Mouse (Mus musculus) stomach, embryonic 14.5 days (tissue): Measurements from ENCODE around the gene Kmt5a. TPM values are rescaled to one million over a fixed set of nuclear protein-coding genes. Genes with fewer than 3 reads are reported as not detected.
"Not testable (repeated sequence)": the region's sequence is repeated elsewhere in the genome, so short reads cannot be mapped to it uniquely, and the experiment has no call there.

Experiments used
- ATAC-seq: fragments of 200-750 bp; cut with Nextera tagmentation; 2 replicates; pipeline ENCODE4 v1.8.0; 2017; ENCODE audit warnings: low read depth, moderate TSS enrichment; ENCODE audit not compliant: insufficient number of reproducible peaks, insufficient read depth, low FRiP score
- H3K27ac ChIP-seq: fragments of 300-500 bp; sonication (generic); 2 replicates; pipeline ENCODE4 v1.5.1; 2014; ENCODE audit warnings: mild to moderate bottlenecking, low read length, moderate library complexity, mixed read lengths
- H3K27me3 ChIP-seq: fragments of 300-500 bp; sonication (generic); 2 replicates; pipeline ENCODE4 v1.6.1; 2014; ENCODE audit warnings: low read length, control low read depth, mixed read lengths; ENCODE audit not compliant: control insufficient read depth, insufficient read depth
- H3K36me3 ChIP-seq: fragments of 300-500 bp; sonication (generic); 2 replicates; pipeline ENCODE4 v1.6.1; 2014; ENCODE audit warnings: mild to moderate bottlenecking, control low read depth, low read length, moderate library complexity, mixed read lengths; ENCODE audit not compliant: control insufficient read depth, insufficient read depth
- H3K4me1 ChIP-seq: fragments of 300-500 bp; sonication (generic); 2 replicates; pipeline ENCODE4 v1.6.1; 2014; ENCODE audit warnings: low read length, control low read depth, mixed read lengths; ENCODE audit not compliant: control insufficient read depth, insufficient read depth
- H3K4me2 ChIP-seq: fragments of 300-500 bp; sonication (generic); replicated peaks from 2 replicates; pipeline ENCODE4 v1.6.1; 2014; ENCODE audit warnings: low read depth, low read length, control low read depth
- H3K4me3 ChIP-seq: fragments of 300-500 bp; sonication (generic); 2 replicates; pipeline ENCODE4 v1.5.1; 2014; ENCODE audit warnings: low read depth, low read length, control low read depth
- H3K9ac ChIP-seq: fragments of 300-500 bp; sonication (generic); replicated peaks from 2 replicates; pipeline ENCODE4 v1.6.1; 2014; ENCODE audit warnings: low read depth, mild to moderate bottlenecking, control low read depth, low read length, moderate library complexity, mixed read lengths
- H3K9me3 ChIP-seq: fragments of 300-500 bp; sonication (generic); 2 replicates; pipeline ENCODE4 v1.6.1; 2016; ENCODE audit warnings: low read depth, low read length, control low read depth; ENCODE audit not compliant: control insufficient read depth
- WGBS: fragments of 180-500 bp; shearing (Covaris S2); extraction: QIAGEN DNeasy Blood & Tissue Kit; methylation state at CpG from one replicate; pipeline ENCODE4 v1.1.7; 2014; 5-methylcytosine and 5-hydroxymethylcytosine counted together
- polyA plus RNA-seq: library from polyadenylated mRNA; unstranded; fragments of >200 nt; fragmentation: Nextera tagmentation; extraction: Ambion mirVana; gene quantifications from 2 replicates; pipeline ENCODE4 v1.2.1, GENCODE M21; 2014

The Kmt5a gene
- polyA plus RNA-seq, 1 experiment from 2014 or later: 59.8 TPM

DNA sequence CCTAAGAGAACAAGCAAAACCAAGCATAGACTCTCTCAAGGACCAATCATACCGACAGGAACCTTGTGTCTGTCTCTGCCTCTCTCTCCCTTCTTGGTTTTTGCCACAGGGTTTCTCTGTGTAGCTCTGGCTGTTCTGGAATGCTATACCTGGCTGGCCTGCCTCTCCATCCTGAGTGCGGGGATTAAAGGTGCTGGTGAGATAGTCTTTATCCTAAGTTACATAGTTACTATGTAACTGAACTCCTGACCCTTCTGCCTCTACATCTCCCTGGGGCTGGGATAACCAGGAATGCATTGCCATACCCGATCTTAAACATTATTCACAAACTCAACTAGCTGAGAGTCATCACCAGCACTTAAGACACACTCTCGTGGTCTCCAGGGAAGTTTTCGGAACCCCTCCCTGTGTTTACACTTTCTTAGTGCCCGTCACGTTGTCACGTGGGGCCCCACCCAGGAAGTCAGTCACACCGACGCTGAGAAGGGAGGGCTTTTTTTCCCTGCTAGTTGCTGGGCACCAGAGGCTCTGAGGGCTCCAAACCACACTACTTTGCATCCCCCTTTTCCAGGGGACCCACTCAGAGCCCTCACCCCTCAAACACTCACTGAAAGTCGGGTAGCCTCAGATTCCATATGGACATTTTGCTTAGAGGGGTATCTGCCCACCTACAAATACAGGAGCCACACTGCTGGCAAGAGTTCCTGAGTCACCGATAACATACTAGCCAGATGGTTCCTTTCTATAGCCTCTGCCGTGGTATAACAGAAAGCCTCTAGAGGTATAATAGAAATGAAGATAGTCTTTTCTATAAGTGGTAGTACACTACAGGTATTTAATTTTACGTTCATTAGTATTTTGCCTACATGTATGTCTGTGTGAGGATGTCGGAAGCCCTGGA is 57.1 kb downstream of the Kmt5a start:
- peak; percentile 44; the same call in 1 of the 2 replicates for ATAC-seq
- Histone ChIP-seq H3K27ac (peak overlapping the region; percentile 58), H3K4me2 (no peak overlapping the region), H3K4me1 (no peaks in the 10 kb centered on the region), H3K27me3 (no peaks in the 10 kb centered on the region), H3K9me3 (no peaks in the 10 kb centered on the region), H3K36me3 (peaks cover 41% of the 10 kb centered on the region), H3K4me3 (no peak overlapping the region), H3K9ac (no peak overlapping the region)
- WGBS: 54% methylated on average over 15 of the region's 15 CpGs

DNA sequence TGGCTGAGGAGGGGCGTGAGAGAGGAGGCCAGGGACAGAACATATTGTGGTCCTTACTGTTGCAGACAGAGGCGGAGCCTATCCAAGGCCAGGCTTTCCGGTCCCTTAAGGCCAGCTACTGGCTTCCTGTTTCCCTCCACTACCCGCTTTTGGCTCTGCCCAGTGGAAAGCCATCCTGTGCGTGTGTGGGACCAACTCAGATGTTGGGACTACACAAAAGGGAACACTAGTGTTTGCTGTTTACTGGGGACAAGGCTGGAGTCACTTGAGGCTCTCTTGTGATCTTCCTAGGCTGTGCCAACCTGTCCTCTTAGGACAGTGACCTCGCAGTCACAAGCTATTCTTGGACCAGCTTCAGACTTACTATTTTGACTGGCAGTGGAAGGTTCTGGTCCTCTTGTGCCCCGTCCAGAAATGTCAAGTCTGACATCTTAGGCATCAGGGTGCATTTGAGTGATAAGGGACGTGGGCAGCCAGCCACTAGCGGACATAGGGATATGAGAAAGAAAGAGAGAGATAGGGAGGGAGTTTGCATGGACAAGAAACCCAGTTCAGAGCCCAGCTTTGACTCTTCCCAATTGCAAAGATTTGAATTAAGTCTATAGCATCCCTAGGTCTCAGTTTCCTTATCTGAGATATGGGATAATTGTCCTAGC is 58.6 kb downstream of the Kmt5a start:
- H3K36me3 ChIP-seq: peaks cover 30% of the 10 kb centered on the region
- no peak for ATAC-seq

DNA sequence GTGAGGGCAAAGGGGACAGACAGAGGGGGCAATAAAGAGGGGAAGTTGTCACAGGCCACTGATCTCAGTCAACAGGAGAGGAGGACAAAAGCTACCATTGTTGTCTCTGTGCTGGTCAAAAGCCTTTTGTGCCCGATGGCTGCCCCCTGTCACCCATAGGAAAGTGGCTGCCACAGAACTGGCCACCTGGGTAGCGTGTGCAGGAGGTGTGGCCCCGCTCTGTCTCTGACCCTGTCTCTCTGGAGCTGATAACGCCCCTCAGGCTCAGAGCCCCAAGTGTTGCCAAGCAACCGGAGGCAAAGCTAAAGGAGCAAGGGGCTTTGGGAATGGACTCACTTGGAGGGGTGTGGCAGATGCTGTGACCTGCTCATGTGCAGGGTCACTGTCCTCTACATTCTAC is 59.3 kb downstream of the Kmt5a start:
- H3K9me3 ChIP-seq: no peaks in the 10 kb centered on the region
- H3K4me3 ChIP-seq: no peak overlapping the region
- no peaks in the 10 kb centered on the region for H3K4me1 ChIP-seq
- H3K36me3 ChIP-seq: peaks cover 27% of the 10 kb centered on the region
- no peak overlapping the region for H3K27ac ChIP-seq
- no peak for ATAC-seq
- WGBS: 42% methylated on average over 5 of the region's 5 CpGs
- H3K9ac ChIP-seq: no peak overlapping the region
- H3K4me2 ChIP-seq: no peak overlapping the region
- no peaks in the 10 kb centered on the region for H3K27me3 ChIP-seq

More for the DNA sequence above, 58.6 kb downstream of the Kmt5a start:
- no peak overlapping the region for H3K27ac ChIP-seq
- H3K4me3 ChIP-seq: no peak overlapping the region
- H3K4me1 ChIP-seq: no peaks in the 10 kb centered on the region
- no peaks in the 10 kb centered on the region for H3K27me3 ChIP-seq
- 76% methylated on average over 9 of the region's 9 CpGs for WGBS
- H3K9ac ChIP-seq: no peak overlapping the region
- H3K4me2 ChIP-seq: no peak overlapping the region
- no peaks in the 10 kb centered on the region for H3K9me3 ChIP-seq

DNA sequence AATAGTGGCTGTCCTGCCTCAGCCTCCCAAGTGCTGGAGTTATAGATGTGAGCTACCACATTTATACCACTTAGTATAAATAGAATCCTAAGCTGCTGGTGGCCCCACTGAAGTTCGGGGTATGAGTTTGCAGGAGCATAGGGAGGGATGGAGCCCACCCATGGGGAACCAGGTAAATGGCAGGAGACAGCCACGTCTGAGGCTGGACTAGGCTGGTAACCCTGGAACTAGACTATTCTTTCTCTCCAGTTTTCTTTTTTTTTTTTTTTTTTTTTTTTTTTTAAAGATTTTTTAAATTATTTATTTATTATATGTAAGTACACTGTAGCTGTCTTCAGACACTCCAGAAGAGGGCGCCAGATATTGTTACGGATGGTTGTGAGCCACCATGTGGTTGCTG is 60.3 kb downstream of the Kmt5a start:
- ATAC-seq, H3K4me2 ChIP-seq, H3K27me3 ChIP-seq, H3K9ac ChIP-seq, H3K4me3 ChIP-seq, H3K27ac ChIP-seq, H3K4me1 ChIP-seq, H3K9me3 ChIP-seq: not testable (repeated sequence)
- 82% methylated on average over 2 of the region's 4 CpGs for WGBS
- H3K36me3 ChIP-seq: peaks cover 28% of the 10 kb centered on the region

DNA sequence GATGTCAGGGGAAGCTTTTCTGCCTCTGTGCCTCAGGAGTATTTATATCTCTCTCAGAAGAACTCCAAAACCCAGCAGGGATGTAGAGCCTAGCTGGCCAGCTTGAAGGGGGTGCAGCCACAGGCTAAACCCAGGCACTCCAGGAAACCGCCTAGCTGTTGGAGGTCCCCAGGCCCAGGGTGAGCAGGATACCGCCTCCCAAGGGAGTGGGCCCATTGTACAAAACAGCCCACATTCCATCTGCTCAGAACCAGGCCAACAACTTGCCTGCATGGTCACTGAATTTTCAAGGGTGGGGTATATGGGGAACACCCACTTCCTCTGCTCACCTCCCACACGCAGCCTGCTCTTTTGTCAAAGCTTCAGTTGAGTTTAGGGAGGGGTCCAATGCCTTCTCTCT is 60.8 kb downstream of the Kmt5a start:
- WGBS: 87% methylated on average over 3 of the region's 3 CpGs
- no peak overlapping the region for H3K9ac ChIP-seq
- H3K36me3 ChIP-seq: peaks cover 24% of the 10 kb centered on the region
- H3K4me1 ChIP-seq: no peaks in the 10 kb centered on the region
- no peaks in the 10 kb centered on the region for H3K9me3 ChIP-seq
- no peaks in the 10 kb centered on the region for H3K27me3 ChIP-seq
- no peak overlapping the region for H3K4me2 ChIP-seq
- H3K4me3 ChIP-seq: no peak overlapping the region
- no peak for ATAC-seq
- H3K27ac ChIP-seq: no peak overlapping the region

DNA sequence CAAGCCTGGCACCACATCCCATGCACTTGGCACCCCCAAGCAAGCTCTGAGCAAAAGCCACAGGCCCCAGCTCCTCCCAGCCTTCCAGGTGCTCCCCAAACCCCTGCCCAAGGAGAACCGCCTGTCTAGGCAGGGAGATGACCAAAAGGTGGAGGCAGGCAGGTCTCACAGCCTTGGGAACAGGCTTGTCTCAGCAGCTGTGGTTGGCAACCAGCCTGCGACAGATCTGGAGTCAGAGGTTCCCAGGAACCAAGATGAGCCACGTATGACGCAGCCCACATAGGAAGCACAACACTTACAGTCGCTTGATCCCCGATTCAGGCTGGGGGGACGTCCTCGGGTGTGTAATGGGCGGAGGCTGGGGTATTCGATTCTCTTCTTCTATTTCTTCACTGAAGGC is 61.8 kb downstream of the Kmt5a start:
- no peaks in the 10 kb centered on the region for H3K9me3 ChIP-seq
- 89% methylated on average over 10 of the region's 10 CpGs for WGBS
- H3K36me3 ChIP-seq: peaks cover 21% of the 10 kb centered on the region
- ATAC-seq: no peak
- no peak overlapping the region for H3K4me3 ChIP-seq
- no peak overlapping the region for H3K9ac ChIP-seq
- 0 out of 2 replicates have a peak, but pooled peaks cover 2% of the 10 kb centered on the region for H3K4me1 ChIP-seq
- no peak overlapping the region for H3K27ac ChIP-seq
- no peak overlapping the region for H3K4me2 ChIP-seq
- no peaks in the 10 kb centered on the region for H3K27me3 ChIP-seq

DNA sequence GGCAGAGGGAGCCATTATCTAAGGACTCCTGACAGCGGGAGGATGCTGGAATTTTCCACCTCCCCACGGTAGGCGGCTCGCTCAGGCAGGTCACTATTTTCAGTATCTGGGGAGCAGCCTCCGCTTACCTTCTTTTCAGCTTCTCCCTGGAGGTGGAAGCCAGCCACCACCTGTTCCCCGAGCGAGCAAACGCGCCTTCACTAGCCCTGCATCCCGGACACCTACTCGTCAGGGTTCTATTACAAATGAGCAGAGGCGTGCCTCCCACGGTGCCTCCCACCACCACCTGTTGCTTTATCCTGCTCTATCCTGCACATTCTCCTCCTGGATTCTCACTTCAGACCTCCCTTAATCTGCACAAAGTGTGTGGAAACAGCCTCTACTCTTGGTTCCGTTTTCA is 64.0 kb downstream of the Kmt5a start:
- 58% methylated on average over 14 of the region's 14 CpGs for WGBS
- Histone ChIP-seq H3K27me3 (no peaks in the 10 kb centered on the region), H3K4me2 (no peak overlapping the region), H3K36me3 (peaks cover 20% of the 10 kb centered on the region), H3K9me3 (no peaks in the 10 kb centered on the region), H3K27ac (no peak overlapping the region), H3K9ac (no peak overlapping the region), H3K4me1 (peaks cover 14% of the 10 kb centered on the region; the same call in 1 of the 2 replicates), H3K4me3 (no peak overlapping the region)
- ATAC-seq: no peak

DNA sequence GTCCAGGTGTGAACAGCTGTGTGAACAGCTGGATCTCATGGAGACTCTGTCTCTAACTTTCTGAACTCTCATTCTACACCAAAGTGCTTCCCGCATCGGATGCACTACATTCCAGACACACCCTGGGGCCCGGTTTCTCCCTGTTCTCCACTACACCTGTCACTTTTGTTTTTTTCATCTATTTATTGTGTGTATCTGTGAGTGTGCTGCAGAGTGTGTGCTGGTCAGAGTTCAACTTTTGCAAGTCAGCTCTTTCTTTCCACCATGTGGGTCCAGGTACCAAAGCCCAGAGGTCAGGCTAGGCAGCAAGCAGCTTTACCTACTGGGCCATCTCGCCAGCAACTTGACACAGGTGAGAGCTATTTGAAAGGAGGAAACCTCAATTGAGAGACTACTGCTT is 65.5 kb downstream of the Kmt5a start:
- no peak overlapping the region for H3K4me3 ChIP-seq
- H3K27ac ChIP-seq: no peak overlapping the region
- peaks cover 14% of the 10 kb centered on the region; the same call in 1 of the 2 replicates for H3K4me1 ChIP-seq
- no peaks in the 10 kb centered on the region for H3K9me3 ChIP-seq
- no peak overlapping the region for H3K9ac ChIP-seq
- H3K27me3 ChIP-seq: no peaks in the 10 kb centered on the region
- ATAC-seq: no peak
- no peak overlapping the region for H3K4me2 ChIP-seq
- peaks cover 20% of the 10 kb centered on the region for H3K36me3 ChIP-seq
- WGBS: 79% methylated on average over 4 of the region's 4 CpGs
